Mouse (Mus musculus) liver, embryonic 14.5 days (tissue): ENCODE measurements at regions not wholly inside any gene's neighbourhood (a gene's known extent, or its start where the extent isn't known, plus 50 kb on each side); places are given as distances from the start of the nearest gene placed in this dataset.

Source experiments
- ATAC-seq: fragments of 200-750 bp; cut with Nextera tagmentation; 2 replicates; pipeline ENCODE4 v1.8.0; 2017; ENCODE audit warnings: moderate number of reproducible peaks, mild to moderate bottlenecking, moderate library complexity; ENCODE audit not compliant: insufficient read depth
- DNase-seq, 3 experiments: peaks; one replicate each; pipeline ENCODE4 v3.0.0-alpha.2; 2012 to 2013; ENCODE audit warnings: low read depth in 3 of 3, low spot score in 3 of 3
- H3K27ac ChIP-seq: fragments of 300-500 bp; sonication (generic); 2 replicates; pipeline ENCODE4 v1.5.1; 2014; ENCODE audit warnings: moderate library complexity, mild to moderate bottlenecking, control low read depth, inconsistent platforms
- H3K27me3 ChIP-seq: fragments of 300-500 bp; sonication (generic); 2 replicates; pipeline ENCODE4 v1.6.1; 2014; ENCODE audit warnings: mild to moderate bottlenecking, low read length, moderate library complexity; ENCODE audit not compliant: control insufficient read depth, insufficient read depth
- H3K36me3 ChIP-seq: fragments of 300-500 bp; sonication (generic); replicated peaks from 2 replicates; pipeline ENCODE4 v1.6.1; 2014; ENCODE audit warnings: low read depth; ENCODE audit not compliant: control insufficient read depth, insufficient read depth
- H3K4me1 ChIP-seq, 2 experiments: fragments of 200-500 bp in 1 of 2; fragments of 300-500 bp in 1 of 2; sonication (generic) in 1 of 2; replicated peaks; 2 replicates each; pipeline ENCODE4 v1.6.1; 2012 to 2014; ENCODE audit warnings: antibody characterized with exemption in 1 of 2, inconsistent platforms in 1 of 2, low read length in 1 of 2; ENCODE audit not compliant: control insufficient read depth in 2 of 2, insufficient read depth in 2 of 2
- H3K4me2 ChIP-seq: fragments of 300-500 bp; sonication (generic); 2 replicates; pipeline ENCODE4 v1.6.1; 2014; ENCODE audit warnings: low read depth, mild to moderate bottlenecking, control low read depth, moderate library complexity
- H3K4me3 ChIP-seq, 2 experiments: fragments of 200-500 bp in 1 of 2; fragments of 300-500 bp in 1 of 2; sonication (generic) in 1 of 2; 2 replicates each; pipeline ENCODE4 v1.5.1; 2012 to 2014; ENCODE audit warnings: low read depth in 2 of 2, low read length in 2 of 2, mild to moderate bottlenecking in 2 of 2, control low read depth in 1 of 2, inconsistent platforms in 1 of 2, moderate library complexity in 1 of 2; ENCODE audit not compliant: insufficient read depth in 1 of 2
- H3K9ac ChIP-seq: fragments of 300-500 bp; sonication (generic); replicated peaks from 2 replicates; pipeline ENCODE4 v1.6.1; 2014; ENCODE audit warnings: mild to moderate bottlenecking, control low read depth, moderate library complexity
- H3K9me3 ChIP-seq: fragments of 300-500 bp; sonication (generic); 2 replicates; pipeline ENCODE4 v1.6.1; 2016; ENCODE audit warnings: low read length, mixed read lengths; ENCODE audit not compliant: control insufficient read depth
- CTCF ChIP-seq: IDR thresholded peaks from 2 replicates; pipeline ENCODE4 v1.5.1; 2016; ENCODE audit warnings: antibody characterized with exemption, low read depth, control low read depth
- EP300 ChIP-seq: IDR thresholded peaks from 2 replicates; pipeline ENCODE4 v1.6.1; 2016; ENCODE audit warnings: antibody characterized with exemption, low read depth
- whole genome bisulfite sequencing: fragments of 180-500 bp; shearing (Covaris S2); extraction: QIAGEN DNeasy Blood & Tissue Kit; methylation state at CpG from one replicate; pipeline ENCODE4 v1.1.7; 2014; ENCODE audit not compliant: insufficient replicate concordance; 5-methylcytosine and 5-hydroxymethylcytosine counted together

DNA sequence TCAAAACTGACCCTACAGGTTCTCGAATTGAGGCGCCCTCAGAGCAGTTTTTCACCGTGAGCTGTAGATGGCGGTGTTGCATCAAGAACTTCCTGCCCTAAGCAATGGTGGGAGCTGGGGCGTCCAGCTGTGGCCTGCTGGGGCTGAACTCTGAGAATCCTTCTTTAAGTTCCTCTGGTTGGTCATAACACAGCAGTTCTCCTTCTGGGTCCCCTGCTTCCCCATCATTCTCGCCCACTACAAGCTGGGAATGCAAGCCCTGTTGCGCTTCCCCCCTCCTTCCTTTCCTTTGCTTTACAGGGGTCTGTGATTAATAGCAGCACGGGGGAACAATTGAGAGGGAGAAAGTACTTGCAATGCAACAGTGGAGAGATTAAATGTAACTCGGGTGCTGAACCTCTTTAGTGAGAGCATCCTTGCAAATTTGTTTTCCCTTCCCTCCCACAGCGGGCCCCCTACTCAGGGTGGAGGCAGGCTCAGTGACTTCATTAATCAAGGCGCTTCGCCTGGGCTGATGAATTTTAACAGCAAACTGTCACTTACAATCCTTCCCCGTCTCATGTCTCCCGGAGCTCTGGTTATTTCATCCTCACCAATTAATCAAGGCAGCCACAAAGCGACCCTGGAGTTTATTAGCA lies 794.3 kb upstream of the Api5 start:
- H3K27me3 ChIP-seq, result no peaks in the 10 kb centered on the region
- no peaks in the 10 kb centered on the region for H3K36me3 ChIP-seq
- H3K4me1 ChIP-seq, result no peaks in the 10 kb centered on the region
- no peak for TF ChIP-seq EP300
- TF ChIP-seq CTCF, result peak; percentile 45
- no peak for ATAC-seq
- H3K27ac ChIP-seq, result no peak overlapping the region
- H3K9ac ChIP-seq, result no peak overlapping the region
- H3K4me3 ChIP-seq, result no peak overlapping the region
- DNase-seq, result no peak
- no peak overlapping the region for H3K4me2 ChIP-seq
- 9% methylated on average over 15 of the region's 15 CpGs for WGBS
- H3K9me3 ChIP-seq, result no peaks in the 10 kb centered on the region

- WGBS, result 20% methylated on average over 9 of the region's 9 CpGs
- Histone ChIP-seq H3K27me3 (no peaks in the 10 kb centered on the region), H3K9ac (no peak overlapping the region), H3K27ac (no peak overlapping the region), H3K4me1 (no peaks in the 10 kb centered on the region), H3K4me2 (no peak overlapping the region), H3K36me3 (no peaks in the 10 kb centered on the region), H3K4me3 (no peak overlapping the region), H3K9me3 (no peaks in the 10 kb centered on the region)
- DNase-seq (no peak), ATAC-seq (no peak)
- TF ChIP-seq CTCF (no peak), EP300 (no peak)
Measured at GRCm38 (mm10) chr2:95231739-95232134, 793.8 kb upstream of the Api5 start.

DNA sequence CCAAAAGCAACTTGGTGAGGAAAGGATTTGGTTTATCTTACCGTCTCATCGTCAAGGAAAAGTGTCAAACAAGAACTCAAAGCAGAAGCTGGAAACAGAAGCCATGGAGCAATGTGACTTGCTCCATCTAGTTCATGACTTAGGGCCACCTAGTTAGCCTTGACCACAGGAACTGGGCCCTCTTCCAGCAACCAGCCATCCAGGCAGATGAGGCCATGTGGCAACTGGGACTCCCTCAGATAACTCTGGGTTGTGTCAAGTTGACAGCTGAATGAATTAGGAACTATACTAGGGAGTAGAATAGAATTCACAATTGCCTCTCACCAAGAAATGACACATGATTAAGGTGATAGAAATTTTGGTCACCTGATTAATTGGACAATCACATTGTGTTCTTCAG lies 791.5 kb upstream of the Api5 start:
- Histone ChIP-seq H3K9me3 (no peaks in the 10 kb centered on the region), H3K9ac (no peak overlapping the region), H3K27me3 (no peaks in the 10 kb centered on the region), H3K4me1 (no peaks in the 10 kb centered on the region), H3K36me3 (no peaks in the 10 kb centered on the region), H3K4me2 (no peak overlapping the region), H3K4me3 (no peak overlapping the region), H3K27ac (no peak overlapping the region)
- WGBS, result 81% methylated on average over 2 of the region's 2 CpGs
- ATAC-seq (no peak), DNase-seq (no peak)
- TF ChIP-seq CTCF (no peak), EP300 (no peak)

- H3K9me3 ChIP-seq, result no peaks in the 10 kb centered on the region
- no peak overlapping the region for H3K4me2 ChIP-seq
- WGBS, result 22% methylated on average over 4 of the region's 4 CpGs
- H3K9ac ChIP-seq, result no peak overlapping the region
- H3K27me3 ChIP-seq, result no peaks in the 10 kb centered on the region
- no peaks in the 10 kb centered on the region for H3K36me3 ChIP-seq
- H3K27ac ChIP-seq, result no peak overlapping the region
- DNase-seq (no peak), ATAC-seq (no peak)
- TF ChIP-seq EP300, result no peak
- TF ChIP-seq CTCF, result no peak
- no peaks in the 10 kb centered on the region for H3K4me1 ChIP-seq
- no peak overlapping the region for H3K4me3 ChIP-seq
Measured at GRCm38 (mm10) chr2:95210216-95210941, 772.4 kb upstream of the Api5 start.
